Mouse (Mus musculus): Measurements from ENCODE around the gene Trpm4. TPM values are rescaled to one million over a fixed set of nuclear protein-coding genes. Genes with fewer than 3 reads are reported as not detected.

The Trpm4 gene
- polyA plus RNA-seq, 1 experiment from 2014 or later, result 15.4 TPM

GRCm38 (mm10) chr7:45342081-45342480 lies 8.5 kb upstream of the Trpm4 start:
- H3K36me3 ChIP-seq, result no peaks in the 10 kb centered on the region
- peaks cover 44% of the 10 kb centered on the region for H3K4me1 ChIP-seq (replicated peaks)
- whole genome bisulfite sequencing, result 86% methylated on average over 11 of the region's 11 CpGs
- peaks cover 16% of the 10 kb centered on the region; the same call in 1 of the 2 replicates for H3K27me3 ChIP-seq (replicated peaks)
- ATAC-seq (ENCODE audit: insufficient number of reproducible peaks, low FRiP score), result no peak
- no peak overlapping the region for H3K4me2 ChIP-seq
- H3K4me3 ChIP-seq, result no peak overlapping the region
- no peak overlapping the region for H3K27ac ChIP-seq (ENCODE audit: poor library complexity, severe bottlenecking)
- H3K9me3 ChIP-seq (replicated peaks), result no peaks in the 10 kb centered on the region
- no peak overlapping the region for H3K9ac ChIP-seq

GRCm38 (mm10) chr7:45341303-45341702 lies 7.7 kb upstream of the Trpm4 start:
- no peaks in the 10 kb centered on the region for H3K9me3 ChIP-seq (replicated peaks)
- peak overlapping the region; percentile 97 for H3K4me2 ChIP-seq
- H3K4me1 ChIP-seq (replicated peaks), result peaks cover 50% of the 10 kb centered on the region
- 2% methylated on average over 8 of the region's 8 CpGs for WGBS
- peak overlapping the region; percentile 61; the same call in 1 of the 2 replicates for H3K4me3 ChIP-seq
- H3K9ac ChIP-seq, result no peak overlapping the region
- H3K27ac ChIP-seq (ENCODE audit: poor library complexity, severe bottlenecking), result no peak overlapping the region
- H3K36me3 ChIP-seq, result no peaks in the 10 kb centered on the region
- ATAC-seq (ENCODE audit: insufficient number of reproducible peaks, low FRiP score), result 0 out of 2 replicates have a peak, but pooled peaks have one; percentile 34
- 0 out of 2 replicates have a peak, but pooled peaks cover 10% of the 10 kb centered on the region for H3K27me3 ChIP-seq (replicated peaks)

- H3K4me1 ChIP-seq (replicated peaks), result peaks cover 51% of the 10 kb centered on the region
These were observed 7.1 kb upstream of the Trpm4 start for GRCm38 (mm10) chr7:45340669-45341068.

GRCm38 (mm10) chr7:45340066-45340442 lies 6.5 kb upstream of the Trpm4 start:
- peak overlapping the region; percentile 97 for H3K4me2 ChIP-seq
- 3% methylated on average over 11 of the region's 11 CpGs for WGBS
- H3K9ac ChIP-seq, result peak overlapping the region; percentile 79
- H3K4me3 ChIP-seq, result peak overlapping the region; percentile 61
- peak overlapping the region; percentile 28 for H3K27ac ChIP-seq (ENCODE audit: poor library complexity, severe bottlenecking)
- H3K4me1 ChIP-seq (replicated peaks), result peaks cover 57% of the 10 kb centered on the region
- no peak for ATAC-seq (ENCODE audit: insufficient number of reproducible peaks, low FRiP score)
- no peaks in the 10 kb centered on the region for H3K36me3 ChIP-seq
- no peaks in the 10 kb centered on the region for H3K9me3 ChIP-seq (replicated peaks)
- H3K27me3 ChIP-seq (replicated peaks), result 0 out of 2 replicates have a peak, but pooled peaks cover 10% of the 10 kb centered on the region

More at GRCm38 (mm10) chr7:45340669-45341068, 7.1 kb upstream of the Trpm4 start:
- Histone ChIP-seq H3K36me3 (no peaks in the 10 kb centered on the region), H3K27ac (ENCODE audit: poor library complexity, severe bottlenecking) (peak overlapping the region; percentile 28), H3K27me3 (replicated peaks) (0 out of 2 replicates have a peak, but pooled peaks cover 10% of the 10 kb centered on the region), H3K4me3 (peak overlapping the region; percentile 61), H3K9me3 (replicated peaks) (no peaks in the 10 kb centered on the region), H3K9ac (peak overlapping the region; percentile 79; the same call in 1 of the 2 replicates), H3K4me2 (peak overlapping the region; percentile 97)
- ATAC-seq (ENCODE audit: insufficient number of reproducible peaks, low FRiP score), result no peak
- WGBS, result 2% methylated on average over 11 of the region's 11 CpGs

- peak overlapping the region; percentile 97 for H3K4me2 ChIP-seq
- no peaks in the 10 kb centered on the region for H3K36me3 ChIP-seq
- H3K9me3 ChIP-seq (replicated peaks), result no peaks in the 10 kb centered on the region
- ATAC-seq (ENCODE audit: insufficient number of reproducible peaks, low FRiP score), result peak; percentile 76
- H3K4me3 ChIP-seq, result peak overlapping the region; percentile 61
- peaks cover 62% of the 10 kb centered on the region for H3K4me1 ChIP-seq (replicated peaks)
- WGBS, result 1% methylated on average over 39 of the region's 39 CpGs
- H3K27ac ChIP-seq (ENCODE audit: poor library complexity, severe bottlenecking), result peak overlapping the region; percentile 49; the same call in 1 of the 2 replicates
- H3K27me3 ChIP-seq (replicated peaks), result 0 out of 2 replicates have a peak, but pooled peaks cover 10% of the 10 kb centered on the region
- H3K9ac ChIP-seq, result peak overlapping the region; percentile 79
These were observed 6.0 kb upstream of the Trpm4 start for GRCm38 (mm10) chr7:45339410-45340065.

GRCm38 (mm10) chr7:45338161-45338911 lies 4.8 kb upstream of the Trpm4 start:
- 3% methylated on average over 14 of the region's 14 CpGs for WGBS
- ATAC-seq (ENCODE audit: insufficient number of reproducible peaks, low FRiP score), result no peak
- Histone ChIP-seq H3K4me3 (peak overlapping the region; percentile 61), H3K36me3 (no peaks in the 10 kb centered on the region), H3K9me3 (replicated peaks) (no peaks in the 10 kb centered on the region), H3K9ac (0 out of 2 replicates have a peak overlapping the region, but pooled peaks have one; percentile 22), H3K4me2 (peak overlapping the region; percentile 97), H3K27me3 (replicated peaks) (0 out of 2 replicates have a peak, but pooled peaks cover 8% of the 10 kb centered on the region), H3K4me1 (replicated peaks) (peaks cover 70% of the 10 kb centered on the region), H3K27ac (ENCODE audit: poor library complexity, severe bottlenecking) (no peak overlapping the region)

GRCm38 (mm10) chr7:45337469-45337868 lies 3.9 kb upstream of the Trpm4 start:
- peak overlapping the region; percentile 61 for H3K4me3 ChIP-seq
- peaks cover 76% of the 10 kb centered on the region for H3K4me1 ChIP-seq (replicated peaks)
- no peak for ATAC-seq (ENCODE audit: insufficient number of reproducible peaks, low FRiP score)
- 0 out of 2 replicates have a peak, but pooled peaks cover 7% of the 10 kb centered on the region for H3K27me3 ChIP-seq (replicated peaks)
- H3K36me3 ChIP-seq, result no peaks in the 10 kb centered on the region
- peak overlapping the region; percentile 22; the same call in 1 of the 2 replicates for H3K9ac ChIP-seq
- H3K9me3 ChIP-seq (replicated peaks), result no peaks in the 10 kb centered on the region
- H3K27ac ChIP-seq (ENCODE audit: poor library complexity, severe bottlenecking), result no peak overlapping the region
- H3K4me2 ChIP-seq, result peak overlapping the region; percentile 97
- WGBS, result 14% methylated on average over 4 of the region's 4 CpGs

- Histone ChIP-seq H3K36me3 (peaks cover 3% of the 10 kb centered on the region; the same call in 1 of the 2 replicates), H3K9ac (no peak overlapping the region), H3K27me3 (replicated peaks) (0 out of 2 replicates have a peak, but pooled peaks cover 4% of the 10 kb centered on the region), H3K4me3 (no peak overlapping the region), H3K4me2 (peak overlapping the region; percentile 97; the same call in 1 of the 2 replicates), H3K4me1 (replicated peaks) (peaks cover 84% of the 10 kb centered on the region), H3K27ac (ENCODE audit: poor library complexity, severe bottlenecking) (no peak overlapping the region), H3K9me3 (replicated peaks) (0 out of 2 replicates have a peak, but pooled peaks cover 3% of the 10 kb centered on the region)
- WGBS, result 81% methylated on average over 4 of the region's 4 CpGs
- no peak for ATAC-seq (ENCODE audit: insufficient number of reproducible peaks, low FRiP score)
These were observed 2.7 kb upstream of the Trpm4 start for GRCm38 (mm10) chr7:45336319-45336718.

GRCm38 (mm10) chr7:45335056-45335455 lies 1.5 kb upstream of the Trpm4 start, which contains the start of gene Hrc:
TSS of gene Hrc (plus strand) at chr7:45335290.
- 0 out of 2 replicates have a peak, but pooled peaks cover 4% of the 10 kb centered on the region for H3K27me3 ChIP-seq (replicated peaks)
- peak within 1 kb of the TSS; percentile 77 for H3K4me3 ChIP-seq
- peaks cover 6% of the 10 kb centered on the region; the same call in 1 of the 2 replicates for H3K36me3 ChIP-seq
- peaks cover 77% of the 10 kb centered on the region for H3K4me1 ChIP-seq (replicated peaks)
- H3K4me2 ChIP-seq, result peak within 1 kb of the TSS; percentile 78
- H3K9me3 ChIP-seq (replicated peaks), result 0 out of 2 replicates have a peak, but pooled peaks cover 3% of the 10 kb centered on the region
- 16% methylated on average over 5 of the region's 5 CpGs for WGBS
- peak within 1 kb of the TSS; percentile 85 for H3K9ac ChIP-seq
- no peak for ATAC-seq (ENCODE audit: insufficient number of reproducible peaks, low FRiP score)
- H3K27ac ChIP-seq (ENCODE audit: poor library complexity, severe bottlenecking), result peak within 1 kb of the TSS; percentile 95

- peak overlapping the region; percentile 95 for H3K27ac ChIP-seq (ENCODE audit: poor library complexity, severe bottlenecking)
- H3K4me3 ChIP-seq, result peak overlapping the region; percentile 26
- H3K36me3 ChIP-seq, result peaks cover 6% of the 10 kb centered on the region; the same call in 1 of the 2 replicates
- H3K27me3 ChIP-seq (replicated peaks), result 0 out of 2 replicates have a peak, but pooled peaks cover 4% of the 10 kb centered on the region
- peak overlapping the region; percentile 78 for H3K4me2 ChIP-seq
- peak overlapping the region; percentile 85; the same call in 1 of the 2 replicates for H3K9ac ChIP-seq
- peaks cover 73% of the 10 kb centered on the region for H3K4me1 ChIP-seq (replicated peaks)
- WGBS, result 13% methylated on average over 3 of the region's 3 CpGs
- H3K9me3 ChIP-seq (replicated peaks), result 0 out of 2 replicates have a peak, but pooled peaks cover 3% of the 10 kb centered on the region
- peak; percentile 15; the same call in 1 of the 2 replicates for ATAC-seq (ENCODE audit: insufficient number of reproducible peaks, low FRiP score)
These were observed 1.0 kb upstream of the Trpm4 start for GRCm38 (mm10) chr7:45334605-45335004.

All from heart, embryonic 12.5 days (tissue).